Comparison of ENCODE assay signal across 8 mouse cellular contexts in the genomic region with DNA sequence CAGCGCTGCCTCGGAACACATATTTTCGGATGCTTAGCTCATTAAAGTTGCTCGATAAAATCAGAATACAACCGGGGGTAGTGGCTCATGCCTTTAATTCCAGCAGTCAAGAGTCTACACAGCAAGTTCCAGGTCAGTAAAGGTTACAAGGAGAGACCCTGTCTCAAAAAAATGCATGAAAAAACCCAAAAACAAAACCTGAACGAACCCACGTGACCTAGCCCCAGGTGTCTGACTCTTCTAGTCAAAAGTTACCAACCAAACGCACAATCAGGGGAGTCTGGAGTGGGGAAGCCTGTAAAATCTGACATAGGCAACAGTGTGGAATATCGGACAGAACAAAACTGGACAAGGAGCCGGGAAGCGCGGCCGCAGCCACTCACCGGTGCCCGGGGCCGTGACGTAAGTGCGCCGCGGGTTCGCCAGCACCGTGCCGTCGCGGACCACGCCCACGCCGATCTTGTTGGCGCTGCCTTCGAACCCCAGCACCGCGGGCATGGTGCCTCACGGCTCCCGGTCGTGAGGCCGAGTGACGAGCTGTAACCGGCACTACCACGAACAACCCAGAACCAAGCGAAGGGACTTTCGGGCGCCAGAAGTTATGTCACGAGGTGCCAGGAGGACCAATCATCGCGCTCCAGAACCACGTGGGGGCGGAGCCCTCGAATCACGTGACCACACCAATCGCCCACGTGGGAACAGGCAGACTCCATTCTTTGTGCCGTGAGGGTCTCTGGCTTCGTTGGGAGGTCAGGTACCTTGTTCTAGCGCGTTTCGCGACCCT. TPM values are rescaled to one million over a fixed set of nuclear protein-coding genes. Genes with fewer than 3 reads are reported as not detected.
DNase-seq lines count a peak whose midpoint lies in the region; ATAC-seq and TF ChIP-seq lines count a peak whose summit lies in the region.

A gene (minus strand): TSS at position 613 of the 784 bp plus-strand sequence.
A gene (plus strand): TSS at position 688 of the 784 bp plus-strand sequence.

- peak within 1 kb of the TSS; percentile 88 for H3K27ac ChIP-seq in hindbrain, embryonic 13.5 days

- peak within 1 kb of the TSS; percentile 83 for H3K4me2 ChIP-seq in hindbrain, embryonic 13.5 days

- H3K4me1 ChIP-seq in hindbrain, embryonic 13.5 days (replicated peaks) = peaks cover 45% of the 10 kb centered on the region

- WGBS in hindbrain, embryonic 13.5 days = under 1% methylated on average over 57 of the region's 57 CpGs

- H3K4me3 ChIP-seq in hindbrain, embryonic 13.5 days = peak within 1 kb of the TSS; percentile 69

- CTCF ChIA-PET in Patski (lab: Charles Lee) = interaction anchor here (1.2 kb wide), 1 partner anchor 28 kb away, joined by 3 read pairs; no protein-coding TSS in a partner anchor

- no peaks in the 10 kb centered on the region for H3K27me3 ChIP-seq in Patski
- no peaks in the 10 kb centered on the region for H3K27me3 ChIP-seq in hindbrain, embryonic 13.5 days

- no peaks in the 10 kb centered on the region for H3K9me3 ChIP-seq in hindbrain, embryonic 13.5 days

- TF ChIP-seq CTCF in Patski (IDR thresholded peaks at IDR 0.05) = no peak

- H3K9ac ChIP-seq in hindbrain, embryonic 13.5 days = peak within 1 kb of the TSS; percentile 84

- peak; percentile 70 for DNase-seq in Patski (ENCODE audit: low read depth, low spot score)
- DNase-seq in cerebellum, postnatal 14 days = peak; percentile 98
- DNase-seq in frontal cortex, postnatal 14 days (ENCODE audit: low spot score in 2 of 2) = peak; percentile 97 to 98
- peak; percentile 84 to 94 for DNase-seq in layer of hippocampus, postnatal 25 days (ENCODE audit: extremely low spot score in 1 of 2, low spot score in 1 of 2)
- DNase-seq in lung, postnatal 25 days (ENCODE audit: low spot score) = peak; percentile 97
- DNase-seq in retina, embryonic 14.5 days (ENCODE audit: low spot score) = peak; percentile 99
- DNase-seq in thymus, postnatal 4 days = peak; percentile 97

- peak; percentile 88 for ATAC-seq in Patski
- peak; percentile 96 for ATAC-seq in hindbrain, embryonic 13.5 days (ENCODE audit: low FRiP score)

- in situ Hi-C loops in Patski (cut with MboI; ENCODE audit: low pct_unique_long_range_greater_than_20kb) = no loop called here

- POLR2A ChIA-PET in Patski (lab: Charles Lee) = interaction anchor here (0.6 to 0.9 kb wide), 3 partner anchors 14 to 960 kb away, joined by 4 to 5 read pairs (median 4); no protein-coding TSS in a partner anchor

- peaks cover 33% of the 10 kb centered on the region for H3K36me3 ChIP-seq in hindbrain, embryonic 13.5 days

RNA-seq across cellular contexts. Expression of the first gene that starts in this region (rescaled TPM):
- polyA plus RNA-seq in Patski (2021) = 54.3 TPM
- 116 and 119 TPM in 2 replicates for polyA plus RNA-seq in hindbrain, embryonic 13.5 days (2015; fragmentation: Nextera tagmentation; extraction: Ambion mirVana)
- total RNA-seq in layer of hippocampus, postnatal 25 days (2021) = 10 to 100 TPM; 34.6 to 37.0 TPM

RNA-seq across cellular contexts. Expression of the second gene that starts in this region (rescaled TPM):
- 115 TPM for polyA plus RNA-seq in Patski (2021)
- polyA plus RNA-seq in hindbrain, embryonic 13.5 days (2015; fragmentation: Nextera tagmentation; extraction: Ambion mirVana) = 225 and 228 TPM in 2 replicates
- total RNA-seq in layer of hippocampus, postnatal 25 days (2021) = 10 to 100 TPM; 67.4 to 75.4 TPM

Comparison
In these comparisons a context has a peak if more than half of its experiments do, and no peak if none do; other contexts are left out.
1. Peak in every context shown above with its lines: DNase-seq, ATAC-seq, H3K4me3 ChIP-seq and H3K27ac ChIP-seq.